Mouse (Mus musculus): Measurements from ENCODE around the gene Fam198b. TPM values are rescaled to one million over a fixed set of nuclear protein-coding genes. Genes with fewer than 3 reads are reported as not detected.

The Fam198b gene
- polyA plus RNA-seq, 1 experiment = 2.4 TPM

- 87% methylated on average over 3 of the region's 3 CpGs for WGBS
Measured at GRCm38 (mm10) chr3:79911166-79911565, 26.8 kb downstream of the Fam198b start.

GRCm38 (mm10) chr3:79914012-79914411 lies 29.7 kb downstream of the Fam198b start:
- Histone ChIP-seq H3K36me3 (ENCODE audit: control insufficient read depth, insufficient read depth, low read length) (no peaks in the 10 kb centered on the region), H3K4me1 (ENCODE audit: control insufficient read depth, insufficient read depth, low read length) (no peaks in the 10 kb centered on the region), H3K27ac (ENCODE audit: insufficient read depth, low read depth, low read length) (no peak overlapping the region), H3K4me3 (ENCODE audit: insufficient read depth, low read depth, low read length) (no peak overlapping the region), H3K27me3 (replicated peaks; ENCODE audit: control insufficient read depth, insufficient read depth, low read length) (no peaks in the 10 kb centered on the region)
- TF ChIP-seq CTCF (conservative IDR thresholded peaks at IDR 0.05; ENCODE audit: insufficient read depth, insufficient read length, low read depth, low read length) (no peak), POLR2A (IDR thresholded peaks at IDR 0.05; ENCODE audit: low read depth, low read length) (no peak)
- 84% methylated on average over 5 of the region's 5 CpGs for WGBS
- no peak for DNase-seq

More at GRCm38 (mm10) chr3:79911166-79911565, 26.8 kb downstream of the Fam198b start:
- TF ChIP-seq POLR2A (IDR thresholded peaks at IDR 0.05; ENCODE audit: low read depth, low read length) = no peak
- H3K4me3 ChIP-seq (ENCODE audit: insufficient read depth, low read depth, low read length) = no peak overlapping the region
- H3K4me1 ChIP-seq (ENCODE audit: control insufficient read depth, insufficient read depth, low read length) = 0 out of 2 replicates have a peak, but pooled peaks cover 2% of the 10 kb centered on the region
- H3K36me3 ChIP-seq (ENCODE audit: control insufficient read depth, insufficient read depth, low read length) = no peaks in the 10 kb centered on the region
- H3K27ac ChIP-seq (ENCODE audit: insufficient read depth, low read depth, low read length) = no peak overlapping the region
- no peak for DNase-seq
- no peaks in the 10 kb centered on the region; the same call in 1 of the 2 replicates for H3K27me3 ChIP-seq (replicated peaks; ENCODE audit: control insufficient read depth, insufficient read depth, low read length)

GRCm38 (mm10) chr3:79916185-79916584 lies 31.9 kb downstream of the Fam198b start:
- Histone ChIP-seq H3K36me3 (ENCODE audit: control insufficient read depth, insufficient read depth, low read length) (no peaks in the 10 kb centered on the region), H3K27me3 (replicated peaks; ENCODE audit: control insufficient read depth, insufficient read depth, low read length) (no peaks in the 10 kb centered on the region), H3K4me3 (ENCODE audit: insufficient read depth, low read depth, low read length) (no peak overlapping the region), H3K27ac (ENCODE audit: insufficient read depth, low read depth, low read length) (no peak overlapping the region), H3K4me1 (ENCODE audit: control insufficient read depth, insufficient read depth, low read length) (no peaks in the 10 kb centered on the region)
- TF ChIP-seq CTCF (conservative IDR thresholded peaks at IDR 0.05; ENCODE audit: insufficient read depth, insufficient read length, low read depth, low read length) (no peak), POLR2A (IDR thresholded peaks at IDR 0.05; ENCODE audit: low read depth, low read length) (no peak)
- 91% methylated on average over 5 of the region's 5 CpGs for WGBS
- no peak for DNase-seq

GRCm38 (mm10) chr3:79918761-79919160 lies 34.4 kb downstream of the Fam198b start:
- Histone ChIP-seq H3K36me3 (ENCODE audit: control insufficient read depth, insufficient read depth, low read length) (no peaks in the 10 kb centered on the region), H3K27me3 (replicated peaks; ENCODE audit: control insufficient read depth, insufficient read depth, low read length) (no peaks in the 10 kb centered on the region), H3K27ac (ENCODE audit: insufficient read depth, low read depth, low read length) (no peak overlapping the region), H3K4me1 (ENCODE audit: control insufficient read depth, insufficient read depth, low read length) (no peaks in the 10 kb centered on the region), H3K4me3 (ENCODE audit: insufficient read depth, low read depth, low read length) (no peak overlapping the region)
- no peak for DNase-seq
- TF ChIP-seq CTCF (conservative IDR thresholded peaks at IDR 0.05; ENCODE audit: insufficient read depth, insufficient read length, low read depth, low read length) (no peak), POLR2A (IDR thresholded peaks at IDR 0.05; ENCODE audit: low read depth, low read length) (no peak)

- no peak for DNase-seq
- Histone ChIP-seq H3K4me3 (ENCODE audit: insufficient read depth, low read depth, low read length) (no peak overlapping the region), H3K36me3 (ENCODE audit: control insufficient read depth, insufficient read depth, low read length) (no peaks in the 10 kb centered on the region), H3K4me1 (ENCODE audit: control insufficient read depth, insufficient read depth, low read length) (no peaks in the 10 kb centered on the region), H3K27ac (ENCODE audit: insufficient read depth, low read depth, low read length) (no peak overlapping the region), H3K27me3 (replicated peaks; ENCODE audit: control insufficient read depth, insufficient read depth, low read length) (no peaks in the 10 kb centered on the region)
- 76% methylated on average over 5 of the region's 5 CpGs for WGBS
- TF ChIP-seq CTCF (conservative IDR thresholded peaks at IDR 0.05; ENCODE audit: insufficient read depth, insufficient read length, low read depth, low read length) (no peak), POLR2A (IDR thresholded peaks at IDR 0.05; ENCODE audit: low read depth, low read length) (no peak)
Measured at GRCm38 (mm10) chr3:79925950-79926697, 41.8 kb downstream of the Fam198b start.

- 65% methylated on average over 4 of the region's 4 CpGs for WGBS
- no peak for DNase-seq
- TF ChIP-seq CTCF (conservative IDR thresholded peaks at IDR 0.05; ENCODE audit: insufficient read depth, insufficient read length, low read depth, low read length) (no peak), POLR2A (IDR thresholded peaks at IDR 0.05; ENCODE audit: low read depth, low read length) (no peak)
- Histone ChIP-seq H3K4me3 (ENCODE audit: insufficient read depth, low read depth, low read length) (no peak overlapping the region), H3K27ac (ENCODE audit: insufficient read depth, low read depth, low read length) (no peak overlapping the region), H3K4me1 (ENCODE audit: control insufficient read depth, insufficient read depth, low read length) (no peaks in the 10 kb centered on the region), H3K36me3 (ENCODE audit: control insufficient read depth, insufficient read depth, low read length) (no peaks in the 10 kb centered on the region), H3K27me3 (replicated peaks; ENCODE audit: control insufficient read depth, insufficient read depth, low read length) (no peaks in the 10 kb centered on the region)
Measured at GRCm38 (mm10) chr3:79927050-79927449, 42.7 kb downstream of the Fam198b start.

- TF ChIP-seq CTCF (conservative IDR thresholded peaks at IDR 0.05; ENCODE audit: insufficient read depth, insufficient read length, low read depth, low read length) (no peak), POLR2A (IDR thresholded peaks at IDR 0.05; ENCODE audit: low read depth, low read length) (no peak)
- Histone ChIP-seq H3K27me3 (replicated peaks; ENCODE audit: control insufficient read depth, insufficient read depth, low read length) (no peaks in the 10 kb centered on the region), H3K36me3 (ENCODE audit: control insufficient read depth, insufficient read depth, low read length) (no peaks in the 10 kb centered on the region), H3K4me1 (ENCODE audit: control insufficient read depth, insufficient read depth, low read length) (no peaks in the 10 kb centered on the region), H3K27ac (ENCODE audit: insufficient read depth, low read depth, low read length) (no peak overlapping the region), H3K4me3 (ENCODE audit: insufficient read depth, low read depth, low read length) (no peak overlapping the region)
- 90% methylated on average over 5 of the region's 5 CpGs for WGBS
- no peak for DNase-seq
Measured at GRCm38 (mm10) chr3:79928409-79928808, 44.1 kb downstream of the Fam198b start.

Data from kidney, adult 2 months (tissue).